Mouse (Mus musculus) kidney, embryonic 16.5 days (tissue): Measurements from ENCODE around the gene Olfr427. TPM values are rescaled to one million over a fixed set of nuclear protein-coding genes. Genes with fewer than 3 reads are reported as not detected.
"Not testable (repeated sequence)": the region's sequence is repeated elsewhere in the genome, so short reads cannot be mapped to it uniquely, and the experiment has no call there.

Source experiments
- ATAC-seq: fragments of 200-750 bp; cut with Nextera tagmentation; 2 replicates; pipeline ENCODE4 v1.8.0; 2017; ENCODE audit warnings: moderate TSS enrichment; ENCODE audit not compliant: low FRiP score, low TSS enrichment
- H3K27ac ChIP-seq: fragments of 300-500 bp; sonication (generic); 2 replicates; pipeline ENCODE4 v1.5.1; 2014; ENCODE audit warnings: low read length
- H3K27me3 ChIP-seq: fragments of 300-500 bp; sonication (generic); 2 replicates; pipeline ENCODE4 v1.6.1; 2014; ENCODE audit warnings: low read length, control low read depth, mixed read lengths; ENCODE audit not compliant: insufficient read depth
- H3K36me3 ChIP-seq: fragments of 300-500 bp; sonication (generic); 2 replicates; pipeline ENCODE4 v1.6.1; 2014; ENCODE audit warnings: low read length, control low read depth, mixed read lengths; ENCODE audit not compliant: insufficient read depth
- H3K4me1 ChIP-seq: fragments of 300-500 bp; sonication (generic); 2 replicates; pipeline ENCODE4 v1.6.1; 2014; ENCODE audit warnings: low read length, control low read depth, mixed read lengths; ENCODE audit not compliant: insufficient read depth
- H3K4me2 ChIP-seq: fragments of 300-500 bp; sonication (generic); replicated peaks from 2 replicates; pipeline ENCODE4 v1.6.1; 2014; ENCODE audit warnings: low read depth, low read length
- H3K4me3 ChIP-seq: fragments of 300-500 bp; sonication (generic); 2 replicates; pipeline ENCODE4 v1.5.1; 2014; ENCODE audit warnings: mild to moderate bottlenecking, low read length
- H3K9ac ChIP-seq: fragments of 300-500 bp; sonication (generic); replicated peaks from 2 replicates; pipeline ENCODE4 v1.6.1; 2014; ENCODE audit warnings: low read length
- H3K9me3 ChIP-seq: fragments of 300-500 bp; sonication (generic); 2 replicates; pipeline ENCODE4 v1.6.1; 2016; ENCODE audit warnings: low read length, control low read depth
- WGBS: fragments of 180-500 bp; shearing (Covaris S2); extraction: QIAGEN DNeasy Blood & Tissue Kit; methylation state at CpG from one replicate; pipeline ENCODE4 v1.1.7; 2014; 5-methylcytosine and 5-hydroxymethylcytosine counted together
- polyA plus RNA-seq: library from polyadenylated mRNA; unstranded; fragments of >200 nt; fragmentation: Nextera tagmentation; extraction: Ambion mirVana; gene quantifications from 2 replicates; pipeline ENCODE4 v1.2.1, GENCODE M21; 2015

Olfr427 gene
- not detected in 2 replicates for polyA plus RNA-seq

DNA sequence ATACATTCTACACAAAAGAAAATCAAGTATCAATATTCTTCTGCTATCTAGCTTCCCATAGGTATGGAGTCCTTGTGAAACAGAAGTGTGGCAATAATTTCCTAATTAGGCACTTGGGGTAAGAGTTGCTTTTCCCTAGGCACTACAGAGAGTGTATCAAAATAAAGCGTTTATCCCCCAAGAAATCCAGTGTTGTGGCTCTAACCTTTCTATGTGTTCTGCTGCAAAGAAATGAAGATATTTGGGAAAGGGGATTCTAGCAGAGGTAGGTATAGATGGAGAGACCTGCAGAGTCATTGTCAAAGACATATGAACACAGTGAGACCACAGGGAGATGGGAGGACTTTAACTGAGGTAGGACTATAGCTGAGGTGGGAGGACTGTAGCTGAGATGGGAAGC, at the start of gene Olfr427:
TSS of gene Olfr427 (plus strand) at position 301 of the 400 bp plus-strand sequence.
- Histone ChIP-seq H3K27me3 (no peaks in the 10 kb centered on the region), H3K36me3 (no peaks in the 10 kb centered on the region), H3K9me3 (no peaks in the 10 kb centered on the region), H3K9ac (no peak within 1 kb of the TSS), H3K4me1 (no peaks in the 10 kb centered on the region), H3K4me3 (no peak within 1 kb of the TSS), H3K27ac (no peak within 1 kb of the TSS), H3K4me2 (no peak within 1 kb of the TSS)
- WGBS = 90% methylated on average over 1 of the region's 1 CpGs
- ATAC-seq = no peak

GRCm38 (mm10) chr1:174048227-174048626, 48.5 kb upstream of the Olfr427 start:
- 63% methylated on average over 6 of the region's 6 CpGs for WGBS
- H3K4me1 ChIP-seq, H3K36me3 ChIP-seq, H3K27me3 ChIP-seq, H3K4me3 ChIP-seq, H3K27ac ChIP-seq, H3K4me2 ChIP-seq, ATAC-seq, H3K9me3 ChIP-seq, H3K9ac ChIP-seq: not testable (repeated sequence)

- H3K4me1 ChIP-seq = no peaks in the 10 kb centered on the region
- 65% methylated on average over 2 of the region's 2 CpGs for WGBS
- H3K4me3 ChIP-seq = no peak within 1 kb of the TSS
- H3K9ac ChIP-seq = no peak within 1 kb of the TSS
- no peak for ATAC-seq
- no peaks in the 10 kb centered on the region for H3K27me3 ChIP-seq
- no peaks in the 10 kb centered on the region for H3K9me3 ChIP-seq
- no peak within 1 kb of the TSS for H3K27ac ChIP-seq
- H3K36me3 ChIP-seq = no peaks in the 10 kb centered on the region
- no peak within 1 kb of the TSS for H3K4me2 ChIP-seq
Observed at GRCm38 (mm10) chr1:174048893-174049292, 47.8 kb upstream of the Olfr427 start, which contains the start of gene Olfr432. Gene Olfr432 (plus strand): TSS chr1:174049205.

DNA sequence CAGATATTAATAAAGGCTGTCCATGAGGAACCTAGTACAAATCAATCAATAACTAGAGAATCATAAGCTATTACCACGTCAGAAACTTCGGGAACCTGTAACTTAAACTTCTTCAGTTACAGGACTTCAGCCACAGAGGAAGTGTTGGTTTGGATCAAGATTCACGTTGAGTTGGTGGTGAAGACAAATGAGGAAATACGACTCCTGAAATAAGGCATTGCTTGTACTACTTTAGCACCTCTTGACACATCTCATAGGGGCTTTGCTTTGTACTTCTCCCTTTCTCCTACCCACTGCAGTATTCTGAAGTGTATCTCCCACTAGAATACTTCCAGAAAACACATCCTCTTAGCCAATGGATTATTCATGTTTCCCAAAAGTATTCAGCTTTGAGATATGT, 47.3 kb upstream of the Olfr427 start:
- not testable (repeated sequence) for H3K27ac ChIP-seq, H3K36me3 ChIP-seq, H3K4me2 ChIP-seq, H3K9ac ChIP-seq, H3K4me1 ChIP-seq, H3K27me3 ChIP-seq, H3K4me3 ChIP-seq, H3K9me3 ChIP-seq, ATAC-seq
- 50% methylated on average over 4 of the region's 4 CpGs for WGBS

- no peak for ATAC-seq
- Histone ChIP-seq H3K9me3 (no peaks in the 10 kb centered on the region), H3K27me3 (no peaks in the 10 kb centered on the region), H3K27ac (no peak overlapping the region), H3K4me2 (no peak overlapping the region), H3K9ac (no peak overlapping the region), H3K4me1 (no peaks in the 10 kb centered on the region), H3K4me3 (no peak overlapping the region), H3K36me3 (no peaks in the 10 kb centered on the region)
- 67% methylated on average over 4 of the region's 4 CpGs for WGBS
Observed at GRCm38 (mm10) chr1:174050532-174050931, 46.2 kb upstream of the Olfr427 start.

DNA sequence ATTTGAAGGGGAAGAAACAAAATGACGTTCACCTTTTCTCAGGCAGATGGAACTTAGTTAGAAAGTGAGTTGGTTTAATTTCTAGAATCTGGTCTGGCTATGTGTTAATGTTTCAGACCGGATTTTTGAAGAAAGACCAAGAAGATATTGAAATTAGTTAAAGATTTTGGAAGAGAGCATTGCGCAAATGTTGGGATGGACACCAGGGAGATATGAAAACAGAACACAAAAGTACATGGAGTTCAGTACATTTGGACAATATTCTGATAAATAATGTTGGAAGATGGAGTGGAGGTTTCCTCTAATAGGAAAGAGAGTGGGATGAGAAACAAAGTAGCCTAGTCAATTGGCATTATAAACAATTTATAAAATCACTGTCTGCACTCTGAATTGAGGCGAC, 45.2 kb upstream of the Olfr427 start:
- ATAC-seq = no peak
- Histone ChIP-seq H3K27me3 (no peaks in the 10 kb centered on the region), H3K9me3 (no peaks in the 10 kb centered on the region), H3K4me3 (no peak overlapping the region), H3K4me2 (no peak overlapping the region), H3K4me1 (no peaks in the 10 kb centered on the region), H3K9ac (no peak overlapping the region), H3K27ac (no peak overlapping the region), H3K36me3 (no peaks in the 10 kb centered on the region)
- 91% methylated on average over 4 of the region's 4 CpGs for WGBS

- WGBS = 86% methylated on average over 5 of the region's 5 CpGs
- no peak overlapping the region for H3K4me2 ChIP-seq
- no peaks in the 10 kb centered on the region for H3K4me1 ChIP-seq
- H3K9ac ChIP-seq = no peak overlapping the region
- H3K27me3 ChIP-seq = no peaks in the 10 kb centered on the region
- H3K4me3 ChIP-seq = no peak overlapping the region
- H3K27ac ChIP-seq = no peak overlapping the region
- no peaks in the 10 kb centered on the region for H3K36me3 ChIP-seq
- no peaks in the 10 kb centered on the region for H3K9me3 ChIP-seq
- ATAC-seq = no peak
Observed at GRCm38 (mm10) chr1:174051931-174052536, 44.7 kb upstream of the Olfr427 start.

DNA sequence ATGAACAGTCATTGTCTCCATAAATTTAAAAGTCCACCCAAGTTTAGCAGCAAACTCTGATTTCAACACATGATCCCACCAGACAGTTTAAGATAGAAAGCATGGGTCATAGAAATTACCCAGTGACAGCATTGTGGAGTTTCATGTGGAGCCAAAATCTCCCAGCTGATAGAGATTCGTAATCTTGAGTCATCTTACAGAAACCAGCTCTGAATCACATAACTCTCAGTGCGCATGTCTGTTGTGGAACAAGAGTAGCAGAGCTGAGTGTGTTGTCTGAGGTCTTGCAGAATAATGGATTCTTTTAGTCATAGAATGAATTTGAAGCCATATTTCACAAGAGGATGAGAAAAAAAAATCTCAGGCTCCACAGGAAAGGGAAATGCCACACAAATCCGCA, 43.7 kb upstream of the Olfr427 start:
- no peaks in the 10 kb centered on the region for H3K9me3 ChIP-seq
- 71% methylated on average over 3 of the region's 3 CpGs for WGBS
- no peaks in the 10 kb centered on the region for H3K27me3 ChIP-seq
- H3K36me3 ChIP-seq = no peaks in the 10 kb centered on the region
- H3K9ac ChIP-seq = no peak overlapping the region
- H3K4me3 ChIP-seq = no peak overlapping the region
- no peak overlapping the region for H3K4me2 ChIP-seq
- no peaks in the 10 kb centered on the region for H3K4me1 ChIP-seq
- no peak overlapping the region for H3K27ac ChIP-seq
- no peak for ATAC-seq

DNA sequence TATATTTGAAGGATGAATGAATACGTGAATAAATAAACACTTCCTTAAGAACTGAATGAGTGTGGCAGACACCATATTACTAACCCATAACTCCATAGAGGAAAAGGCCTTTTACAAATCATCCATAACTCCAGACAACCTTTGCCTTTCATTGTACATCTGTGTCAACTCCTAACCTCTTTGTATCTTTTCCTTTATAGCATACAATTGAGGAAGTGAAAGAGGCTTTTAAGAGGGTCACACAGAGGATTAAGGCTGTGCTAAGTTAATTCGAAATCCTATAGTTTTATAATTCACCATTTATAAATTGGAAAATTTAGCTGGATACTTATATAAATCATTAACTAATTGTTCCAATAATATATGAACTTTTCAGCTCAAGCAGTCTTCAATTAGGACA, 41.4 kb upstream of the Olfr427 start:
- WGBS = 82% methylated on average over 2 of the region's 2 CpGs
- no peaks in the 10 kb centered on the region for H3K27me3 ChIP-seq
- H3K4me1 ChIP-seq = no peaks in the 10 kb centered on the region
- no peaks in the 10 kb centered on the region for H3K36me3 ChIP-seq
- no peak overlapping the region for H3K4me3 ChIP-seq
- no peak overlapping the region for H3K4me2 ChIP-seq
- H3K9ac ChIP-seq = no peak overlapping the region
- H3K27ac ChIP-seq = no peak overlapping the region
- no peaks in the 10 kb centered on the region for H3K9me3 ChIP-seq
- ATAC-seq = no peak

DNA sequence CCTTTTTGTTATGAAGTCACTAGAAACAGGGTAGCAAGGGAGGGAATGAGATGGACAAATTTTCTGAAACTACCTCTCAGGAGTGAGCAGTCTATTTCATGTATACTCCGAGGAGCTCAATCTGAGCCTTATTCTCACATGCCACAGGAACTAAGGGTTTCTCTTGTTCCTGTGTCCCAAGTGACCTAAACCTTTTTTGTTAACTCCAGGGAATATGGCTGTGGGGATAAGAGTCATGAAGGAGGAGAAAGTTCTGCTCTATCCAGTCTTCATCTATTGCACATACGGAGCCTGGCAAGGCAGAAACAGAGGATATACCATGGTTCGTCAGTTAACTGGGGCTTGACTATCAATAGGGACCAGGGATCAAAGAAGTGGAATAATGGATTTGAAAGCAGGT, 30.4 kb upstream of the Olfr427 start, which contains the start of gene Olfr430:
TSS of gene Olfr430 (plus strand) at position 301 of the 400 bp plus-strand sequence.
- Histone ChIP-seq H3K9me3 (no peaks in the 10 kb centered on the region), H3K27me3 (no peaks in the 10 kb centered on the region), H3K4me3 (no peak within 1 kb of the TSS), H3K9ac (no peak within 1 kb of the TSS), H3K36me3 (no peaks in the 10 kb centered on the region), H3K4me2 (no peak within 1 kb of the TSS), H3K27ac (no peak within 1 kb of the TSS), H3K4me1 (no peaks in the 10 kb centered on the region)
- WGBS = 88% methylated on average over 3 of the region's 3 CpGs
- ATAC-seq = no peak
